Mouse (Mus musculus) granulocyte monocyte progenitor cell, adult 5-6 weeks (primary cell): Measurements from ENCODE around the gene Gm14295. TPM values are rescaled to one million over a fixed set of nuclear protein-coding genes. Genes with fewer than 3 reads are reported as not detected.
"Not testable (repeated sequence)": the region's sequence is repeated elsewhere in the genome, so short reads cannot be mapped to it uniquely, and the experiment has no call there.

Experiments used
- ATAC-seq: replicated peaks from 2 replicates; pipeline ENCODE4 v1.8.0; 2016; ENCODE audit warnings: mild to moderate bottlenecking, moderate TSS enrichment, inconsistent platforms; ENCODE audit not compliant: poor library complexity, severe bottlenecking
- total RNA-seq, 2 experiments: library from RNA; stranded (forward) in 1 of 2; stranded (reverse) in 1 of 2; fragments of 200-712, 200-1000 nt in 1 of 2; fragments of >200 nt in 1 of 2; fragmentation: Nextera tagmentation in 1 of 2; gene quantifications; 2 replicates each; pipeline ENCODE4 v1.2.3; 2014 to 2017

Gene Gm14295
- 13.5 and 21.5 TPM in 2 replicates for total RNA-seq (2014; fragmentation: Nextera tagmentation)
- 5.4 and 9.2 TPM in 2 replicates for total RNA-seq (2017)

DNA sequence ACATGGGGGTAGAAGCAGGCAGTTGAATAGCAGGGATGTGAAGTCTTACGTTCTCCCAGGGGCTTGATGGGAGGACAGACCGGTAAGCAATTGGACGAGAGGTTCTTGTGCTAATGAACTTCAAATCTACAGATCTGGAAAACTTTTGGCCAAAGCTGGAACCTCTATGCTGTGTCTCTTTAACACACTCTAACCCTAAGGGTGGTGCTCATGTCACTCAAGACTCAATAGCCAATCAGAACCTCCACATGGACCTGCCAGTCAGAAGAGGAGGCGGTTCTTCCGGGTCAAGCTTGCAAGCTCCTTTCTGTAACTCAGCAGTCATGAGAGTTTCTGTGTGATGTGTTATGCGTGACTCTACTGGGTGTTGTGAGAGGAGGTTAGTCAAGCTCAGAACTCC lies at the start of gene Gm14295:
Gene Gm14295 (plus strand): TSS at position 301 of the 400 bp plus-strand sequence.
- ATAC-seq, result not testable (repeated sequence)

- not testable (repeated sequence) for ATAC-seq
Observed at GRCm38 (mm10) chr2:176798785-176799184, 373 bp downstream of the Gm14295 start.

GRCm38 (mm10) chr2:176830840-176831239 lies 32.4 kb downstream of the Gm14295 start, which contains the start of gene Gm14408:
Gene Gm14408 (plus strand): TSS chr2:176831140.
- not testable (repeated sequence) for ATAC-seq

Other genes with a start within 250 kb of the Gm14295 start
- gene Gm14308, start 162.3 kb upstream of the Gm14295 start, total RNA-seq (2014; fragmentation: Nextera tagmentation), result 0.86 and 13.9 TPM in 2 replicates
- 15.3 TPM in 1 of 2 replicates, not detected in the other for gene Gm14308, start 162.3 kb upstream of the Gm14295 start, total RNA-seq (2017)
- 15.4 and 27.4 TPM in 2 replicates for gene Zfp973, start 128.1 kb upstream of the Gm14295 start, total RNA-seq (2014; fragmentation: Nextera tagmentation)
- gene Zfp973, start 128.1 kb upstream of the Gm14295 start, total RNA-seq (2017), result 11.4 and 23.2 TPM in 2 replicates
- gene Gm14305, start 90.3 kb upstream of the Gm14295 start, total RNA-seq (2014; fragmentation: Nextera tagmentation), result 12.9 and 22.2 TPM in 2 replicates
- gene Gm14305, start 90.3 kb upstream of the Gm14295 start, total RNA-seq (2017), result 22.5 and 24.1 TPM in 2 replicates
- not detected in 2 replicates for gene Gm14408, start 32.5 kb downstream of the Gm14295 start, total RNA-seq (2014; fragmentation: Nextera tagmentation)
- gene Gm14408, start 32.5 kb downstream of the Gm14295 start, total RNA-seq (2017), result not detected in 2 replicates
- gene Gm14296, start 129.2 kb downstream of the Gm14295 start, total RNA-seq (2014; fragmentation: Nextera tagmentation), result 12.4 and 16.3 TPM in 2 replicates
- gene Gm14296, start 129.2 kb downstream of the Gm14295 start, total RNA-seq (2017), result 2.1 and 4.0 TPM in 2 replicates
- gene Gm14419, start 202.3 kb downstream of the Gm14295 start, total RNA-seq (2014; fragmentation: Nextera tagmentation), result 0.56 TPM in 1 of 2 replicates, not detected in the other
- gene Gm14419, start 202.3 kb downstream of the Gm14295 start, total RNA-seq (2017), result 5.2 and 17.9 TPM in 2 replicates